Mouse (Mus musculus) liver, postnatal 0 days (tissue): ENCODE measurements around the gene Fam20b. TPM values are rescaled to one million over a fixed set of nuclear protein-coding genes. Genes with fewer than 3 reads are reported as not detected.

ENCODE experiments used
- ATAC-seq: fragments of 200-750 bp; cut with Nextera tagmentation; 2 replicates; pipeline ENCODE4 v1.8.0; 2017; ENCODE audit warnings: mild to moderate bottlenecking, moderate library complexity
- DNase-seq: peaks from one replicate; pipeline ENCODE4 v3.0.0-alpha.2; 2016
- H3K27ac ChIP-seq: fragments of 300-500 bp; sonication (generic); 2 replicates; pipeline ENCODE4 v1.5.1; 2014; ENCODE audit warnings: antibody characterized with exemption, moderate library complexity, mild to moderate bottlenecking, low read depth
- H3K27me3 ChIP-seq: fragments of 300-500 bp; sonication (generic); 2 replicates; pipeline ENCODE4 v1.6.1; 2014; ENCODE audit warnings: low read length, control low read depth, mixed read lengths; ENCODE audit not compliant: insufficient read depth
- H3K36me3 ChIP-seq: fragments of 300-500 bp; sonication (generic); replicated peaks from 2 replicates; pipeline ENCODE4 v1.6.1; 2014; ENCODE audit warnings: mild to moderate bottlenecking, control low read depth, low read length, moderate library complexity, mixed read lengths; ENCODE audit not compliant: insufficient read depth
- H3K4me1 ChIP-seq: fragments of 300-500 bp; sonication (generic); 2 replicates; pipeline ENCODE4 v1.6.1; 2014; ENCODE audit warnings: antibody characterized with exemption, mild to moderate bottlenecking, control low read depth; ENCODE audit not compliant: insufficient read depth
- H3K4me2 ChIP-seq: fragments of 300-500 bp; sonication (generic); 2 replicates; pipeline ENCODE4 v1.6.1; 2014; ENCODE audit warnings: low read depth, mild to moderate bottlenecking, low read length, moderate library complexity, mixed read lengths
- H3K4me3 ChIP-seq: fragments of 300-500 bp; sonication (generic); 2 replicates; pipeline ENCODE4 v1.5.1; 2014; ENCODE audit warnings: low read depth, low read length
- H3K9ac ChIP-seq: fragments of 300-500 bp; sonication (generic); replicated peaks from 2 replicates; pipeline ENCODE4 v1.6.1; 2014; ENCODE audit warnings: mild to moderate bottlenecking, moderate library complexity
- H3K9me3 ChIP-seq: fragments of 300-500 bp; sonication (generic); 2 replicates; pipeline ENCODE4 v1.6.1; 2016; ENCODE audit warnings: mild to moderate bottlenecking, control low read depth, low read length, mixed read lengths
- CTCF ChIP-seq: sonication (generic); IDR thresholded peaks from 2 replicates; pipeline ENCODE4 v1.5.1; 2016; ENCODE audit warnings: antibody characterized with exemption, low read depth
- EP300 ChIP-seq: IDR thresholded peaks from 2 replicates; pipeline ENCODE4 v1.6.1; 2016; ENCODE audit warnings: antibody characterized with exemption, low read depth, mild to moderate bottlenecking
- WGBS: fragments of 180-500 bp; shearing (Covaris S2); extraction: QIAGEN DNeasy Blood & Tissue Kit; methylation state at CpG from one replicate; pipeline ENCODE4 v1.1.7; 2014; ENCODE audit not compliant: insufficient replicate concordance; 5-methylcytosine and 5-hydroxymethylcytosine counted together
- polyA plus RNA-seq: library from polyadenylated mRNA; unstranded; fragments of >200 nt; fragmentation: Nextera tagmentation; extraction: Ambion mirVana; gene quantifications from 2 replicates; pipeline ENCODE4 v1.2.1, GENCODE M21; 2015

Gene Fam20b
- polyA plus RNA-seq, 1 experiment from 2014 or later: 6.0 TPM

DNA sequence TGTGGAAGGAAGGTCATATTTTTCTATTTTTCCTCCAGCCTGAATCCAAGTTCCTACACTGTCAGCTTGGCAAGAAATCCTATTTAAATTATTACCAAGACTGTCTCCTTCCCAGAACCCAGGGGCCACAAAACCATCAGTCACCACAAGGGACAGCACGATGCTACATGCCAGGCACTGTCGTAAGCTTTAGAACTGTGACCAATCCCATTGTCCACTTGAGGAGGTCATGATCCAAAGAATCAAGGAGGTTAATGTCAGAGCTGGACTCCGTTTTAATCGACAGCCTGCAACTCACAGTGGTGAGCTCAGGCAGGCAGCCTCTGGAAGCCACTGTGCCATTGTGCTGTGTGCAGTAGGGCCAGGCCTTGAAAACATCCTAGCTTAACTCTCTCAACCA is 39.4 kb upstream of the Fam20b start:
- WGBS: 83% methylated on average over 4 of the region's 4 CpGs
- no peaks in the 10 kb centered on the region for H3K4me1 ChIP-seq
- no peaks in the 10 kb centered on the region for H3K27me3 ChIP-seq
- H3K4me3 ChIP-seq: no peak overlapping the region
- TF ChIP-seq EP300: no peak
- no peak for TF ChIP-seq CTCF
- ATAC-seq (no peak), DNase-seq (no peak)
- no peaks in the 10 kb centered on the region for H3K9me3 ChIP-seq
- H3K27ac ChIP-seq: no peak overlapping the region
- no peak overlapping the region for H3K9ac ChIP-seq
- H3K4me2 ChIP-seq: no peak overlapping the region
- H3K36me3 ChIP-seq: no peaks in the 10 kb centered on the region

GRCm38 (mm10) chr1:156754608-156755413 is 35.9 kb upstream of the Fam20b start:
- Histone ChIP-seq H3K4me3 (no peak overlapping the region), H3K4me2 (no peak overlapping the region), H3K9ac (no peak overlapping the region), H3K36me3 (no peaks in the 10 kb centered on the region), H3K4me1 (peaks cover 10% of the 10 kb centered on the region), H3K9me3 (no peaks in the 10 kb centered on the region), H3K27ac (no peak overlapping the region), H3K27me3 (no peaks in the 10 kb centered on the region)
- WGBS: 58% methylated on average over 15 of the region's 15 CpGs
- ATAC-seq (no peak), DNase-seq (no peak)
- TF ChIP-seq EP300: no peak
- no peak for TF ChIP-seq CTCF

- no peaks in the 10 kb centered on the region for H3K27me3 ChIP-seq
- WGBS: 66% methylated on average over 7 of the region's 7 CpGs
- peaks cover 13% of the 10 kb centered on the region for H3K4me1 ChIP-seq
- H3K27ac ChIP-seq: no peak overlapping the region
- TF ChIP-seq CTCF: no peak
- no peak for TF ChIP-seq EP300
- no peak for DNase-seq
- H3K36me3 ChIP-seq: no peaks in the 10 kb centered on the region
- no peak for ATAC-seq
- H3K9ac ChIP-seq: no peak overlapping the region
- peak overlapping the region; percentile 79 for H3K4me2 ChIP-seq
- peak overlapping the region; percentile 35; the same call in 1 of the 2 replicates for H3K4me3 ChIP-seq
- H3K9me3 ChIP-seq: no peaks in the 10 kb centered on the region
Measured at GRCm38 (mm10) chr1:156752990-156753389, 34.1 kb upstream of the Fam20b start.

DNA sequence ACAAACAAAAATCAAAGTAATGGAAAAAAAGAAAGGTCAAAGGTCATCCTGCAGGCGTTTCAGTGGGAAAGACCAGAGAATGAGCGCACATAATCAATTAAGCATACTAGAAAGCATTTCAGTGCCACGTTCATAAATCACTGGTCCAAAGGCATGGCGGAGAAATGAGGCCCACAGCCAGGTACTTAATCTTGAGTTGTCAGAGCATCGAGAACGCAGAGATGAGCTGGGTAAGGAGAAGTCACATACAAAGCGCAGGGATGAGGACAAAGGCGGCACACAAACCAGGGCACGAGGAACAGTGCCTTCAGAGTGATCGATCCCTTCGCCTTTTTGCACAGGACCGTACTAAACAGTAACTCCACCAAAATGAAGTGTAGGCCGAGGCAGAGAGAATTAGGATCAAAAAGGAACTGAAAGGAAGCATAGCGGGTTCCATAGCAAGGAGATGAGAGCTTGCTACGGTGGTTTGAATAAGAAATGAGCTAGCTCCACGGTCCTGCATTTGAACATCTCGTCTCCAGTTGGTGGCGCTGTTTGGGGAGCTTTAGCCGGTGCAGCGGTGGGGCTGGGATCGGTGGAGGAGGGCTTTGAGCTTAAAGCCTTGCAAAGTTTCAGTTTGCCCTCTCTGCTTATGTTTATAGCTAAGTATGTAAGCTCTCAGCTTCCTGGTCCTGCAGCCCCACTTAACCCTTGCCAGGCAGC is 33.3 kb upstream of the Fam20b start:
- Histone ChIP-seq H3K36me3 (no peaks in the 10 kb centered on the region), H3K4me1 (peaks cover 13% of the 10 kb centered on the region), H3K4me3 (peak overlapping the region; percentile 35), H3K27me3 (no peaks in the 10 kb centered on the region), H3K9me3 (no peaks in the 10 kb centered on the region), H3K9ac (peak overlapping the region; percentile 27; the same call in 1 of the 2 replicates), H3K27ac (0 out of 2 replicates have a peak overlapping the region, but pooled peaks have one; percentile 31), H3K4me2 (peak overlapping the region; percentile 79)
- WGBS: 11% methylated on average over 21 of the region's 21 CpGs
- TF ChIP-seq CTCF (peak; percentile 93), EP300 (no peak)
- DNase-seq (peak; percentile 84), ATAC-seq (peak; percentile 79)

DNA sequence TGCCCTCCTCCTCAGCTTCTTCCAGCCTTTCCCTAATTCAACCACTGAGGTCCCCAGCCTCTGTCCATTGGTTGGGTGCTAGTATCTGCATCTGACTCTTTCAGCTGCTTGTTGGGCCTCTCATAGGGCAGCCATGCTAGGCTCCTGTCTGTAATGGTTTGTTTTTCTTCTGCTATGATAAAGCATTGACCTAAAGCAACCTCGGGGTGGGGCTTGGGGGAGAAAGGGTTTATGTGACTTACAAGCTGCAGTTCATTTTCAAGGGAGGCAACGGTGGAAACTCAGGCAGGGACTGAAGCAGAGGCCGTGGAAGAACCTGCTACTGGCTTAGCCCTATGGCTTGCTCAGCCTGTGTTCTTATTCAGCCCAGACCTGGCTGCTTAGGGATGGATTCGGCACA is 31.4 kb upstream of the Fam20b start:
- H3K9me3 ChIP-seq: no peaks in the 10 kb centered on the region
- H3K4me3 ChIP-seq: no peak overlapping the region
- H3K4me1 ChIP-seq: peaks cover 20% of the 10 kb centered on the region
- no peak for TF ChIP-seq EP300
- no peak for TF ChIP-seq CTCF
- no peaks in the 10 kb centered on the region for H3K27me3 ChIP-seq
- H3K4me2 ChIP-seq: no peak overlapping the region
- H3K27ac ChIP-seq: no peak overlapping the region
- H3K36me3 ChIP-seq: no peaks in the 10 kb centered on the region
- no peak for DNase-seq
- no peak for ATAC-seq
- H3K9ac ChIP-seq: no peak overlapping the region
- 65% methylated on average over 4 of the region's 4 CpGs for WGBS

GRCm38 (mm10) chr1:156749136-156749535 is 30.2 kb upstream of the Fam20b start:
- no peak overlapping the region for H3K27ac ChIP-seq

More at GRCm38 (mm10) chr1:156749136-156749535, 30.2 kb upstream of the Fam20b start:
- no peaks in the 10 kb centered on the region for H3K27me3 ChIP-seq
- H3K4me2 ChIP-seq: no peak overlapping the region
- H3K9me3 ChIP-seq: no peaks in the 10 kb centered on the region
- no peak overlapping the region for H3K9ac ChIP-seq
- H3K4me3 ChIP-seq: no peak overlapping the region
- DNase-seq (no peak), ATAC-seq (no peak)
- TF ChIP-seq CTCF: no peak
- no peak for TF ChIP-seq EP300
- H3K4me1 ChIP-seq: peaks cover 20% of the 10 kb centered on the region
- H3K36me3 ChIP-seq: no peaks in the 10 kb centered on the region
